Comparison of ENCODE assay signal across 25 mouse cellular contexts in genomic region chr11:51430180-51430578, GRCm38 (mm10).
DNase-seq lines count a peak whose midpoint lies in the region; ATAC-seq and TF ChIP-seq lines count a peak whose summit lies in the region.
"Had no signal": no experiment of that assay in that cellular context is flagged by ENCODE, and none has a peak within 500 bp of the region (broad histone marks: within the 10 kb centered on the region; RNA-seq: fewer than 3 reads in every experiment).

No protein-coding gene starts in this region.

- 46% methylated on average over 8 of the region's 8 CpGs for WGBS in liver, postnatal 0 days (ENCODE audit: insufficient replicate concordance)
- WGBS in limb, embryonic 10.5 days, result 62% methylated on average over 8 of the region's 8 CpGs
- WGBS in liver, embryonic 14.5 days (ENCODE audit: insufficient replicate concordance), result 27% methylated on average over 8 of the region's 8 CpGs

- H3K9me3 ChIP-seq in liver, postnatal 0 days (ENCODE audit: low read length), result no peaks in the 10 kb centered on the region
- no peaks in the 10 kb centered on the region for H3K9me3 ChIP-seq in limb, embryonic 10.5 days (replicated peaks)
- H3K9me3 ChIP-seq in liver, embryonic 14.5 days (ENCODE audit: control insufficient read depth, low read length), result no peaks in the 10 kb centered on the region
- H3K9me3 ChIP-seq: hindbrain, embryonic 12.5 days; midbrain, embryonic 15.5 days; neural tube, embryonic 15.5 days had no signal

- in situ Hi-C loops in Patski (cut with MboI; ENCODE audit: low pct_unique_long_range_greater_than_20kb), result no loop called here

- H3K4me2 ChIP-seq in liver, postnatal 0 days (ENCODE audit: low read depth, low read length), result no peak overlapping the region
- peak overlapping the region; percentile 47 for H3K4me2 ChIP-seq in liver, embryonic 14.5 days (ENCODE audit: low read depth)
- H3K4me2 ChIP-seq: hindbrain, embryonic 12.5 days; midbrain, embryonic 15.5 days; neural tube, embryonic 15.5 days had no signal

- CTCF ChIA-PET in Patski (lab: Charles Lee), result interaction anchor here (1.4 kb wide), 1 partner anchor 44 kb away, joined by 3 read pairs; no protein-coding TSS in a partner anchor

- no peak for TF ChIP-seq CTCF in liver, postnatal 0 days (IDR thresholded peaks at IDR 0.05; ENCODE audit: low read depth)
- no peak for TF ChIP-seq CTCF in Patski (IDR thresholded peaks at IDR 0.05)
- TF ChIP-seq CTCF in liver, embryonic 14.5 days (IDR thresholded peaks at IDR 0.05; ENCODE audit: low read depth), result no peak

- no peak overlapping the region for H3K9ac ChIP-seq in liver, postnatal 0 days (replicated peaks)
- peak overlapping the region; percentile 13; the same call in 1 of the 2 replicates for H3K9ac ChIP-seq in liver, embryonic 14.5 days (replicated peaks)
- H3K9ac ChIP-seq: hindbrain, embryonic 12.5 days; midbrain, embryonic 15.5 days; neural tube, embryonic 15.5 days had no signal

- no peak overlapping the region for H3K4me3 ChIP-seq in liver, postnatal 0 days (ENCODE audit: low read depth, low read length)
- no peak overlapping the region for H3K4me3 ChIP-seq in limb, embryonic 10.5 days
- no peak overlapping the region for H3K4me3 ChIP-seq in liver, embryonic 14.5 days (ENCODE audit: insufficient read depth in 1 of 2, low read depth in 2 of 2, low read length in 2 of 2)
- H3K4me3 ChIP-seq: gastrocnemius, adult 2 months; hindbrain, embryonic 12.5 days; midbrain, embryonic 15.5 days; neural tube, embryonic 15.5 days had no signal

- no peak for ATAC-seq in liver, postnatal 0 days
- ATAC-seq in Patski, result peak; percentile 7
- peak; percentile 94 for ATAC-seq in liver, embryonic 14.5 days (ENCODE audit: insufficient read depth)
- ATAC-seq: CD4-positive, CD25-positive, alpha-beta regulatory T cell, adult 4 months; forebrain, embryonic 16.5 days; intestine, postnatal 0 days; lung, postnatal 0 days; midbrain, embryonic 15.5 days had no signal

- H3K27me3 ChIP-seq in liver, postnatal 0 days (ENCODE audit: insufficient read depth, low read length), result no peaks in the 10 kb centered on the region
- H3K27me3 ChIP-seq in Patski, result no peaks in the 10 kb centered on the region
- H3K27me3 ChIP-seq in limb, embryonic 10.5 days (ENCODE audit: low read depth, poor library complexity, severe bottlenecking), result no peaks in the 10 kb centered on the region
- no peaks in the 10 kb centered on the region for H3K27me3 ChIP-seq in liver, embryonic 14.5 days (ENCODE audit: control insufficient read depth, insufficient read depth, low read length)
- H3K27me3 ChIP-seq: hindbrain, embryonic 12.5 days; midbrain, embryonic 15.5 days; neural tube, embryonic 15.5 days had no signal

- no peaks in the 10 kb centered on the region for H3K4me1 ChIP-seq in liver, postnatal 0 days (ENCODE audit: insufficient read depth)
- peaks cover 46% of the 10 kb centered on the region for H3K4me1 ChIP-seq in limb, embryonic 10.5 days
- peaks cover 15 to 18% of the 10 kb centered on the region in 2 experiments for H3K4me1 ChIP-seq in liver, embryonic 14.5 days (replicated peaks; ENCODE audit: control insufficient read depth in 2 of 2, insufficient read depth in 2 of 2, low read length in 1 of 2)
- H3K4me1 ChIP-seq: midbrain, embryonic 15.5 days had no signal

- no peak overlapping the region for H3K27ac ChIP-seq in liver, postnatal 0 days (ENCODE audit: low read depth)
- peak overlapping the region; percentile 58 for H3K27ac ChIP-seq in limb, embryonic 10.5 days
- peak overlapping the region; percentile 33; the same call in 1 of the 2 replicates for H3K27ac ChIP-seq in liver, embryonic 14.5 days
- H3K27ac ChIP-seq: gastrocnemius, adult 2 months; hindbrain, embryonic 12.5 days; midbrain, embryonic 15.5 days; neural tube, embryonic 15.5 days had no signal

- POLR2A ChIA-PET in Patski (lab: Charles Lee), result interaction anchor here (0.7 kb wide), 1 partner anchor 116 kb away, joined by 3 read pairs; no protein-coding TSS in a partner anchor

- no peaks in the 10 kb centered on the region for H3K36me3 ChIP-seq in liver, postnatal 0 days (replicated peaks; ENCODE audit: insufficient read depth, low read length)
- H3K36me3 ChIP-seq in limb, embryonic 10.5 days, result 0 out of 2 replicates have a peak, but pooled peaks cover 1% of the 10 kb centered on the region
- no peaks in the 10 kb centered on the region for H3K36me3 ChIP-seq in liver, embryonic 14.5 days (replicated peaks; ENCODE audit: control insufficient read depth, insufficient read depth, low read depth)
- H3K36me3 ChIP-seq: hindbrain, embryonic 12.5 days; midbrain, embryonic 15.5 days; neural tube, embryonic 15.5 days had no signal

- DNase-seq in liver (peak; percentile 62), Patski (ENCODE audit: low read depth, low spot score) (no peak)
- no peak for DNase-seq in liver, postnatal 0 days
- DNase-seq in limb, embryonic 10.5 days (ENCODE audit: low spot score), result no peak
- DNase-seq in liver, embryonic 14.5 days (ENCODE audit: low read depth in 3 of 3, low spot score in 3 of 3), result peak in 2 of 3 experiments; percentile 34 to 42
- no peak for DNase-seq in gastrocnemius, postnatal 25 days
- no peak for DNase-seq in gastrocnemius, postnatal 4 days (ENCODE audit: low spot score in 2 of 2)
- DNase-seq: adrenal gland, postnatal 25 days; cerebellum, adult 11-12 months; gastrocnemius, adult 2 months; heart, postnatal 14 days; kidney, adult 9 months; kidney, postnatal 10 days; lung, adult 18-20 months; lung, postnatal 4 days; right cerebral cortex, postnatal 14 days; thymus, adult 18-20 months; thymus, postnatal 25 days had no signal

- TF ChIP-seq EP300 in liver, postnatal 0 days (IDR thresholded peaks at IDR 0.05; ENCODE audit: low read depth), result no peak
- 0 out of 2 replicates have a peak, but pooled peaks have one; percentile 37 for TF ChIP-seq EP300 in liver, embryonic 14.5 days (IDR thresholded peaks at IDR 0.05; ENCODE audit: low read depth)

Comparison
In these comparisons a context has a peak if more than half of its experiments do, and no peak if none do; other contexts are left out.
1. DNase-seq: peak in liver (single experiment) and liver, embryonic 14.5 days (2 of 3); none in liver, postnatal 0 days (single experiment), Patski (single experiment), limb, embryonic 10.5 days (single experiment), gastrocnemius, postnatal 25 days (single experiment) and gastrocnemius, postnatal 4 days (0 of 2).